Mouse (Mus musculus): ENCODE measurements around the gene Ttc37. TPM values are rescaled to one million over a fixed set of nuclear protein-coding genes. Genes with fewer than 3 reads are reported as not detected.

The Ttc37 gene
- total RNA-seq (2023), result 5.3 and 6.2 TPM in 2 replicates

DNA sequence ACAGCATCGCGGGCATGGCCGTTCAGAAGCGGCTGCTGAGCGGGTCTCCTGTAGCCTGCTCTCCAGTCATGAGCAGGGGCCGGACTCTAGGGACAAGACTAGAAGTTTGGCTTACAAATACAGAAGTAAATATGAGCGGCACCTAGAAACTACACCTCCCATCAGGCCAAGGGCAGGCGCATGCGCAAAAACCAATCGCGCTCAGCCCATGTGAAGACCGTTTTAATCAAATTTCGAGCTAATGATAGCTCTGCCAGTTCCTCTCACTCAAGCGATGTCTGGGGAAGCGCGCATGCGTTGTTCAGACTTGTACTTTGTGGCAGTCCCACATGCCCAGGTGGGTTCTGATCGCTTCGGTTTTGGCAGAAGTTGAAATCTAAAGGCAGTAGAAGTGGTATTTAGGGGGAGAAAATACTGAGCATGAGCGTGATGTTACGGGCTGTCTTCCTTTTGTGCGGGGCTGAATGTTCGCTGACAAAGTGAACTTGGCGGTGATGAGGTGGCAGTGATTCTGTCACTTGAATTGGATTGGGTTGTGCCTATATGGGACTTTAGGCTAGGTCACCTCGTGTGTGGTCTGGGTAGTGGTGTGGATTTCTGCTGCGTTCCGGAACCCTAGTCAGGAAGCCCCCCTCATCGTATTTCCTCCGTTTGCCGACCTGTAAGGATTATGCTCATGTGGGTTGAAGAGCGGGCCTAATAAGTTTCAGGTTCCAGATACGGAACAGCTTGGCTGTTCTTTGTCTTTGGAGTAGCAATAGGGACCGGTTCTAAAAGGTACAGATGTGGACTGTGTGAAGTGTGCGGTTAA is at the start of gene Ttc37, which contains the start of gene Arsk:
TSS of gene Ttc37 (plus strand) at position 242 of the 811 bp plus-strand sequence.
TSS of gene Arsk (minus strand) at position 168 of the 811 bp plus-strand sequence.

GRCm38 (mm10) chr13:76056896-76057266 is 41.7 kb upstream of the Ttc37 start, which contains the start of gene Gpr150:
Gene Gpr150, minus strand, starts transcription at chr13:76056996.

Other genes starting within 250 kb of the Ttc37 start
- gene Rhobtb3, start 154.8 kb upstream of the Ttc37 start, total RNA-seq (2023), result 0.19 and 0.29 TPM in 2 replicates
- not detected in 2 replicates for gene Spata9, start 131.6 kb upstream of the Ttc37 start, total RNA-seq (2023)
- gene Rfesd, start 80.0 kb upstream of the Ttc37 start, total RNA-seq (2023), result 3.0 and 4.1 TPM in 2 replicates
- not detected in 2 replicates for gene Gpr150, start 41.7 kb upstream of the Ttc37 start, total RNA-seq (2023)
- 5.8 and 8.7 TPM in 2 replicates for gene Arsk, start 74 bp upstream of the Ttc37 start, total RNA-seq (2023)
- not detected in 2 replicates for gene Fam81b, start 206.3 kb downstream of the Ttc37 start, total RNA-seq (2023)